Mouse (Mus musculus) spleen, postnatal 10 days (tissue): ENCODE measurements around the gene Nck2.
"Not testable (repeated sequence)": the region's sequence is repeated elsewhere in the genome, so short reads cannot be mapped to it uniquely, and the experiment has no call there.

Source experiments
- DNase-seq, 2 experiments: peaks; one replicate each; pipeline ENCODE4 v3.0.0; 2021 to 2022; ENCODE audit warnings: low spot score in 2 of 2

Gene Nck2

GRCm38 (mm10) chr1:43534060-43534760 is 89.8 kb downstream of the Nck2 start:
- no peak for DNase-seq

- no peak for DNase-seq
These were observed 91.2 kb downstream of the Nck2 start for GRCm38 (mm10) chr1:43535519-43536000.

GRCm38 (mm10) chr1:43536266-43536665 is 91.9 kb downstream of the Nck2 start:
- DNase-seq = no peak

- DNase-seq = no peak
These were observed 92.6 kb downstream of the Nck2 start for GRCm38 (mm10) chr1:43537021-43537420.

GRCm38 (mm10) chr1:43537496-43537895 is 93.1 kb downstream of the Nck2 start:
- no peak for DNase-seq

GRCm38 (mm10) chr1:43538716-43539115 is 94.3 kb downstream of the Nck2 start:
- DNase-seq = no peak

GRCm38 (mm10) chr1:43539689-43540380 is 95.5 kb downstream of the Nck2 start:
- no peak for DNase-seq

- DNase-seq = no peak
These were observed 98.0 kb downstream of the Nck2 start for GRCm38 (mm10) chr1:43542339-43542738.

- no peak for DNase-seq
These were observed 103.3 kb downstream of the Nck2 start for GRCm38 (mm10) chr1:43547644-43548043.

GRCm38 (mm10) chr1:43548749-43549148 is 104.4 kb downstream of the Nck2 start:
- no peak for DNase-seq

GRCm38 (mm10) chr1:43550525-43550924 is 106.1 kb downstream of the Nck2 start:
- DNase-seq = no peak

GRCm38 (mm10) chr1:43553989-43554679 is 109.8 kb downstream of the Nck2 start:
- DNase-seq = not testable (repeated sequence)

- DNase-seq = no peak
These were observed 111.0 kb downstream of the Nck2 start for GRCm38 (mm10) chr1:43555222-43555974.

- peak in 1 of 2 experiments; percentile 23 for DNase-seq
These were observed 114.0 kb downstream of the Nck2 start for GRCm38 (mm10) chr1:43558329-43558728.

GRCm38 (mm10) chr1:43559043-43559692 is 114.8 kb downstream of the Nck2 start:
- DNase-seq = no peak

- no peak for DNase-seq
These were observed 116.7 kb downstream of the Nck2 start for GRCm38 (mm10) chr1:43561085-43561484.

GRCm38 (mm10) chr1:43562002-43562666 is 117.8 kb downstream of the Nck2 start:
- DNase-seq = no peak

- no peak for DNase-seq
These were observed 120.9 kb downstream of the Nck2 start for GRCm38 (mm10) chr1:43565260-43565659.

GRCm38 (mm10) chr1:43566677-43567377 is 122.4 kb downstream of the Nck2 start:
- no peak for DNase-seq

- DNase-seq = no peak
These were observed 124.4 kb downstream of the Nck2 start for GRCm38 (mm10) chr1:43568824-43569223.
